Mouse (Mus musculus): ENCODE results near the gene Rad18.
"Not testable (repeated sequence)": the region's sequence is repeated elsewhere in the genome, so short reads cannot be mapped to it uniquely, and the experiment has no call there.

Rad18 gene

GRCm38 (mm10) chr6:112696056-112696950 is at the start of gene Rad18:
Rad18 (minus strand) TSS chr6:112696686.
- peak; percentile 83 for DNase-seq

- DNase-seq, result no peak
Observed at GRCm38 (mm10) chr6:112742297-112742696, 45.8 kb upstream of the Rad18 start.

GRCm38 (mm10) chr6:112741766-112742165 is 45.3 kb upstream of the Rad18 start:
- DNase-seq, result no peak

- no peak for DNase-seq
Observed at GRCm38 (mm10) chr6:112739635-112740034, 43.1 kb upstream of the Rad18 start.

GRCm38 (mm10) chr6:112738924-112739323 is 42.4 kb upstream of the Rad18 start:
- no peak for DNase-seq

- DNase-seq, result no peak
Observed at GRCm38 (mm10) chr6:112736471-112736870, 40.0 kb upstream of the Rad18 start.

- DNase-seq, result no peak
Observed at GRCm38 (mm10) chr6:112735054-112735453, 38.6 kb upstream of the Rad18 start.

GRCm38 (mm10) chr6:112733942-112734341 is 37.5 kb upstream of the Rad18 start:
- no peak for DNase-seq

GRCm38 (mm10) chr6:112732434-112732833 is 35.9 kb upstream of the Rad18 start:
- no peak for DNase-seq

GRCm38 (mm10) chr6:112731386-112731785 is 34.9 kb upstream of the Rad18 start:
- DNase-seq, result no peak

GRCm38 (mm10) chr6:112728760-112729422 is 32.4 kb upstream of the Rad18 start:
- DNase-seq, result peak; percentile 60

GRCm38 (mm10) chr6:112725468-112725867 is 29.0 kb upstream of the Rad18 start:
- DNase-seq, result no peak

- DNase-seq, result no peak
Observed at GRCm38 (mm10) chr6:112720409-112721080, 24.1 kb upstream of the Rad18 start.

GRCm38 (mm10) chr6:112719983-112720382 is 23.5 kb upstream of the Rad18 start:
- DNase-seq, result no peak

GRCm38 (mm10) chr6:112717168-112717567 is 20.7 kb upstream of the Rad18 start:
- peak; percentile 19 for DNase-seq

- DNase-seq, result no peak
Observed at GRCm38 (mm10) chr6:112713951-112714350, 17.5 kb upstream of the Rad18 start.

GRCm38 (mm10) chr6:112702296-112702695 is 5.8 kb upstream of the Rad18 start:
- not testable (repeated sequence) for DNase-seq

GRCm38 (mm10) chr6:112700392-112700791 is 3.9 kb upstream of the Rad18 start:
- peak; percentile 61 for DNase-seq

GRCm38 (mm10) chr6:112699115-112699514 is 2.6 kb upstream of the Rad18 start:
- DNase-seq, result no peak

GRCm38 (mm10) chr6:112694492-112694891 is 2.0 kb downstream of the Rad18 start:
- DNase-seq, result no peak

GRCm38 (mm10) chr6:112691523-112691922 is 5.0 kb downstream of the Rad18 start:
- no peak for DNase-seq

GRCm38 (mm10) chr6:112688033-112688432 is 8.5 kb downstream of the Rad18 start:
- DNase-seq, result no peak

GRCm38 (mm10) chr6:112686485-112686884 is 10.0 kb downstream of the Rad18 start:
- DNase-seq, result no peak

GRCm38 (mm10) chr6:112684065-112684464 is 12.4 kb downstream of the Rad18 start:
- DNase-seq, result no peak

Data from kidney, adult 18-20 months (tissue).